Mouse (Mus musculus) c-Kit-positive CD71-positive TER-119-negative erythroid progenitor cells, embryonic 14.5 days (primary cell): ENCODE data around the gene Ak7.

ENCODE experiments used
- DNase-seq: peaks from one replicate; pipeline ENCODE4 v3.0.0-alpha.2; 2013; ENCODE audit warnings: low read depth

Gene Ak7

GRCm38 (mm10) chr12:105705799-105706487 lies at the start of gene Ak7:
Ak7 (plus strand) TSS chr12:105705976.
- peak; percentile 80 for DNase-seq

GRCm38 (mm10) chr12:105676274-105676673 lies 29.5 kb upstream of the Ak7 start:
- DNase-seq = no peak

- no peak for DNase-seq
Measured at GRCm38 (mm10) chr12:105678211-105678610, 27.6 kb upstream of the Ak7 start.

- no peak for DNase-seq
Measured at GRCm38 (mm10) chr12:105678762-105679161, 27.0 kb upstream of the Ak7 start.

GRCm38 (mm10) chr12:105683933-105684901 lies 21.6 kb upstream of the Ak7 start, which contains the start of gene Gskip:
Gskip (plus strand) TSS chr12:105684829.
- DNase-seq = peak; percentile 72

DNA sequence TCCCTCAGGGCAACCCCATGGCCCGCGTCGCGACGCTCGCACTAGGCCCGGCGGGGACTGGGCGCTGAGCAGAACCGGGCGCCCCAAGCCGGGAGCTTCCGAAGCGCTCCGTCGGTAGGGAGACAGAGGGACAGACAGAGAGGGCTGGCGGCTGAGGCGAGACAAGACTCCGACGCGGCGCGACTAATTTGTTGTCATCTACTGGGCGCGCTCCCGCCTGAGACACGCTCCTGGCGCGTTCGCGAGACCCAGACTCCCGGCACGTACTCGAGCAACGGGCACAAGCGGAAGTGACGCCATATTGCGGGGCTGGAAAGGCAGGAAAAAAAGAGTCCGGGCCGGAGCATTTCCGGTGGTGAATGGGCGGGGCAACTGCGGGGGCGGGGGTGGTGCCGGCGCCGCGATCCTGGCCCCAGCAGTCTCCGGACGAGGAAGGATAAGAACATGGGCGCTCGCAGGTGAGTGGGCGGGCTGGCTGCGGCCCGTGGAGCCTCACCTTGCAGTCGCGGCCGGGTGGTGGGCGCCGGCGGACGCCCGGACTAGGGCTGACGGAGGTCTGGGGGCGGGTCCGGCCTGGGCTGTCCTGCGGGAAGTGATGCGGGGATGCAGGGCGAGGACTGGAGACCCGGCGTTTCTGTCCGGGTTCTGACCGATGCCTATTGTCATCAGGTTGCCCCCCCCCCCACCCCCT lies 20.6 kb upstream of the Ak7 start, which contains the start of gene Atg2b:
Gene Atg2b, minus strand, starts transcription at position 211 of the 691 bp plus-strand sequence.
- peak; percentile 99 for DNase-seq

DNA sequence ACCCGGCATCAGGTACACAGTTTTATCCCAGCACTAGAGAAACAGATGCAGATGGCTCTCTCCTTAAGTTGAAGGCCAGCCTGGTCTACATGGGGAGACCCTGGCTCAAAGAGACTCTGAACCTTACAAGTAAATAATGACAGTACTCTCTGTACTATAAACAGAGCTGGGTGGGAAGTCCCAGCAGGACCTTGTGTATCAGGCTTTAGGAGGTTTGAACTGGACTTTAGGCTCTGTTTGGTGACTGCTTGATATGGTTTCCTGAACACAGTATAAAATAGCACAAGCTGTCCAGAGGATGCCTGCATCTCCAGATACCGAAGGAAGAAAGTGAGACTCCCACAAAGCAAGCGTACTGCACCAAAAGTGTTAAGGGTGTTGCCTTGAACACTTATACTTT lies 19.0 kb upstream of the Ak7 start:
- DNase-seq = no peak

- DNase-seq = no peak
Measured at GRCm38 (mm10) chr12:105687416-105687815, 18.4 kb upstream of the Ak7 start.

DNA sequence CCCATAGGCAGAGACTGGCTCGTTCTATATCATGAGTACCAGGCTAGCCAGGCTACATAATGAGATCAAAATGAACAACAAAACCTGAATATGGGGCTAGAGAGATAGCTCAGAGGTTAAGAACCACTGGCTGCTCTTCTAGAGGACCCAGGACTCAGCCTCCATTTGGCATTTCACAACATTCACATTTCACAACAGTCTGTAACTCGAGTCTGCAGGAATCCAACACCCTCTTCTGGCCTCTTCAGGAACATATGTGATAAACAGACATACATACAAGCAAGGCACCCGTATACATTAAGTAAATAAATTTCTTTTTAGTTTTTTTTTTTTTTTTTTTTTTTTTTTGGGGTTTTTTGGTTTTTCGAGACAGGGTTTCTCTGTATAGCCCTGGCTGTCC lies 17.2 kb upstream of the Ak7 start:
- no peak for DNase-seq

DNA sequence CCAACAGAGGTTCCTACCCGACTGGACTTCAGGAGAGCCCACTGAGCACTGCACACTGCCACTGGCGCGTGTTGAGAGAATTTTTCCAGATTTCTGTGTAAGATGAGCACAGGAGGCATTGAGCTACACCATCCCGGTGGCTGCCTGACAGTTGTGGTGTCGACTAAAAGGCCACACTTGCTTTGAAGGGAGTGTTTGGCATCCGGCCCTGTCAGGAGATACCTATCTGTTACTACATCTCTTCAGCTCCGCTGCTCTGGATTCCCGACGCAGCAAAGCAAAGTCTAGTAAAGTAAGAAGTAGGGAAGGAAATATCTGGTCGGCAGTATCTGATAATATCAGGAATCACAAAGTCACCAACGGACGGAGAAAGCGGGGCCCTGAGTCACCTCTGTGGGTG lies 16.3 kb upstream of the Ak7 start:
- DNase-seq = no peak

GRCm38 (mm10) chr12:105694021-105694420 lies 11.8 kb upstream of the Ak7 start:
- DNase-seq = no peak

- no peak for DNase-seq
Measured at GRCm38 (mm10) chr12:105695848-105696247, 9.9 kb upstream of the Ak7 start.

- DNase-seq = no peak
Measured at GRCm38 (mm10) chr12:105697104-105697780, 8.5 kb upstream of the Ak7 start.

- no peak for DNase-seq
Measured at GRCm38 (mm10) chr12:105700433-105700832, 5.3 kb upstream of the Ak7 start.

DNA sequence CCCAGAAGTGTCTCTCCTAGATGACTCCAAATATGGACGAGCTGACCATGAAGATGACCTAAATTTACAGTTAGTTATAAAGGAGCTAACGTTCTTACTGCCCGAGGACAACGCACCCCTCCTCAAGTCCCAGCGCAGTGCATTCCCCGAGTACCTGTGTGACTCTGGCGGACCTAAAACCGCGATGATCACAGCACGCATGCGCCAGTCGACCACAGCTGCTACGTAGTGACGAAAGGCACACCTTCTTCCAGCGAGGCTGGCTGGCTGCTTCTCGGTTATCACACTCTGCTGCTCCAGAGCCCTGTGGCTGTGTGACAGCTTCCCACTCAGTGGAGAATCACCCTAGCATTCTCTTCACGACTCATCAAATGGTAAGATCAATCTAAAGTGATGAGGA lies 12.8 kb downstream of the Ak7 start:
- no peak for DNase-seq

- no peak for DNase-seq
Measured at GRCm38 (mm10) chr12:105720196-105720595, 14.4 kb downstream of the Ak7 start.

- DNase-seq = no peak
Measured at GRCm38 (mm10) chr12:105721452-105722132, 15.8 kb downstream of the Ak7 start.

DNA sequence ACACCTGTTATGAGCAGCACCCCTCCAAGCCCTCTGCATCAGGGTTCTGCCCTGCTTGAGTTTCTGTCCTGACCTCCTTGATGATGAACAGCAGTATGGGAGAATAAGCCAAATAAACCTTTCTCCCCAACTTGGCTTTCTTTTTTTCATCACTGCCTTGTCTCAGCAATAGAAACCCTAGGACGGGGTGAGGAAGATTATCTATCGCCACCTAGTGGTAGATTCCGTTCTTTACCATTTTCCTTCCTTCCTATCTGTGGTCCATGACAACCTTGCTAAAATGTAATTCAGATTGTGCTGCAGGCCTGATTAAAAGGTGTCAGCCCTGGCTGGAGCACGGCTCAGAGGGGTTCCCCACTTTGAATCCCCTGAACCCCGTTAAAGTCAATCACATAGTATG lies 16.9 kb downstream of the Ak7 start:
- DNase-seq = peak; percentile 70

DNA sequence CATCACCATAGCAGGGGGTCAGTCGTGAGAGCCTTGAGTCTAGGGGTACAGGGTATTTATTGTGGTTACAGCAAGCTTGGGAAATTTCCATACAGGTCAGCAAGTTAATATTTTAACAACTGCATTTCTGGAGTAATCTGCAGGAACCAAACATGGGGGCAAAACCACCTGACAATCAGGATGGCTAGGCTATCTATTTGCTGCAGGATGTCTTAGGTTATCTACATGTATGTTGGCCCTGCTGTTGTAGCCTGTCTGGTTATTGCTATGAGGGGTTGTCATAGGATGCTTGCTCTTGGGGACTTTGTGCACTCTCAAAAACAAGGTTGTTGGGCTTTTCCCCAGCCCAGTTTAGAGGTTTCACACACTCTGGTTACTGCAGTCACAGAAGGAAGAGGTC lies 18.8 kb downstream of the Ak7 start:
- DNase-seq = no peak

GRCm38 (mm10) chr12:105725736-105726135 lies 20.0 kb downstream of the Ak7 start:
- DNase-seq = no peak

- DNase-seq = no peak
Measured at GRCm38 (mm10) chr12:105727268-105727667, 21.5 kb downstream of the Ak7 start.
